Mouse (Mus musculus) layer of hippocampus, adult 2 months (tissue): ENCODE results near the gene Arih2. TPM values are rescaled to one million over a fixed set of nuclear protein-coding genes. Genes with fewer than 3 reads are reported as not detected.

Source experiments
- DNase-seq, 2 experiments: peaks; one replicate each; pipeline ENCODE4 v3.0.0; 2022; ENCODE audit warnings: low spot score in 2 of 2
- H3K27ac ChIP-seq: fragments of 200-600 bp; 2 replicates; pipeline ENCODE4 v1.8.1; 2022
- H3K4me3 ChIP-seq: fragments of 200-600 bp; 2 replicates; pipeline ENCODE4 v1.8.1; 2022; ENCODE audit warnings: mild to moderate bottlenecking
- CTCF ChIP-seq: fragments of 200-600 bp; conservative IDR thresholded peaks from 2 replicates; pipeline ENCODE4 v1.8.1; 2022; ENCODE audit warnings: antibody characterized with exemption, mild to moderate bottlenecking, moderate library complexity
- microRNA-seq, 2 experiments: library from miRNA; unstranded; fragments of <30 nt; microRNA quantifications; one replicate each; pipeline ENCODE4 v1.2.0; 2021
- total RNA-seq, 2 experiments: library from RNA; stranded (reverse); gene quantifications; 2 replicates each; pipeline ENCODE4 v1.2.3; 2021

Arih2 gene
- total RNA-seq, 2 experiments from 2014 or later, result 50.2 to 57.3 TPM

DNA sequence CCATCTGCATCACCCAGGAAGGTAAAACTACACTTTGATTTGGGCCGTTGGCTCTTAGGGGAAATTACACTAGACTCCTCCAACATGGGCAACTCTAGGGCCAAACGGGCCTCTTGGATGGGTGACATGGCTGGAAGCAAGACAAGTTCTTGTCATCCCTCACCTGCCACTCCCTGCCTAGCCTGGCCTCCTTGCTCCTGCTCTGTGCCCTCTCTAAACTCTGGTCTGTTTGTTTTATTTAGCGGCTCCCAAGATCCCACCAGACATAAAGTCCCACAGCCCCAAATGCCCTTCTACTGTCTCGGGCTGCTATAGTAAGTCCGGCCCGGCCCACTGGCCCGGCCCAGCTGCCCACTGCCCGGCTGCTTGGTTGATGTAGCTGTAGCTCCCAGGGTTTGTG, 85.5 kb downstream of the Arih2 start:
- Histone ChIP-seq H3K4me3 (no peak overlapping the region), H3K27ac (no peak overlapping the region)
- no peak for TF ChIP-seq CTCF
- no peak for DNase-seq

DNA sequence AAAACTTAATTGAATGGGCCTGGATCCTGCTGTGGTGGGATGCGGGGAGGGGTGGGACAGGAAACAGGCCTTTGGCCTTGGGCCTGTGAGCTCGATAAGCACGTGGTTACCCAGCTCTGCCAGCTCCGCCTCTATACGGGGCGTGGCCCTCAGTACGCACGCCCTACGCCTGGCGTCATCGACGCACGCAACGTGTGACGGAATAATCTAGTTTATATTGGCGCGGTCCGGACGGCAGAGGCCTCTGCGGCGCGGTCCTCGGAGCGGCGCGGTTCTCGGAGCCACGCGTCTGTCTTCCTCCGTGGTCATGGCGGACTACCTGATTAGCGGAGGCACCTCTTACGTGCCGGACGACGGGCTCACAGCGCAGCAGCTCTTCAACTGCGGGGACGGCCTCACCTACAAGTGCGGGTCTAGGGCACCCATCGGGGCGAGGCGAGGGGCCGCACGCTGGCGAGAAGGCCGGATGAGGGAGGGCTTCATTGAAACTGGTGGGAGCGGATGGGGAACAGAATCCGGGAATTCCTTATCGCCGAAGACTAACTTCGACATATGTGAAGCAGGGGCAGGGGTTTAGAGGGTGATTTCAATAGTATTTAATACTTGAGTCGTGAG, 88.9 kb downstream of the Arih2 start, which contains the start of gene Impdh2:
Gene Impdh2, plus strand, starts transcription at position 60 of the 615 bp plus-strand sequence.
- TF ChIP-seq CTCF, result 0 out of 2 replicates have a peak, but pooled peaks have one; percentile 12
- DNase-seq, result peak; percentile 94 to 96
- Histone ChIP-seq H3K4me3 (peak within 1 kb of the TSS; percentile 59), H3K27ac (peak within 1 kb of the TSS; percentile 79)

DNA sequence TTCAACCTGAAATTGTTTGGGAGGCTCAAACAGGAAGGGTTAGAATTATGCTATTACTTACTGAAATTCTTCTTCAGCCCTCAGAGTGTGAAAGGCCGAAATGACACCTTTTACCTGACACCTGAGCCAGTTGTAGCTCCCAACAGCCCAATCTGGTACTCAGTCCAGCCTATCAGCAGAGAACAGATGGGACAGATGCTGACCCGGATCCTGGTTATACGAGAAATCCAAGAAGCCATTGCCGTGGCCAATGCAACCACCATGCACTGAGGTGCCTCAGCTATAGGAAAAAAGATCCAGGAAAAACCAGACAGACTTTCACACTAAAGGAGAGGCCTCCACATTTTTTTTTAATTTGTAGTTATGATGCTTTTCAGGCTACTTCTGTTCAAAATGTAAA, 90.0 kb downstream of the Arih2 start:
- no peak for TF ChIP-seq CTCF
- DNase-seq, result no peak

More for the DNA sequence above, 90.0 kb downstream of the Arih2 start:
- Histone ChIP-seq H3K4me3 (no peak overlapping the region), H3K27ac (no peak overlapping the region)

Small RNAs within 50 kb of the gene (microRNA-seq; reads per million reads assigned to microRNA genes)
- 0 reads per million in 2 experiments for gene Gm24083
- 0 reads per million in 2 experiments for gene Gm26298
- gene Mir191, result 0 reads per million in 2 experiments
- 750 to 917 reads per million in 2 experiments for gene Mir425

Other genes with a start within 250 kb of the Arih2 start
- gene Ccdc36, start 220.9 kb downstream of the Arih2 start, total RNA-seq, result under 1 TPM in 1 of 2 experiments, not detected in 1; 0.15 TPM
- gene BC048562, start 212.9 kb downstream of the Arih2 start, total RNA-seq, result not detected
- 10 to 100 TPM; 36.7 to 40.6 TPM for gene Ccdc71, start 188.9 kb downstream of the Arih2 start, total RNA-seq
- gene Klhdc8b, start 187.8 kb downstream of the Arih2 start, total RNA-seq, result 10 to 100 TPM; 16.7 to 19.6 TPM
- 10 to 100 TPM; 29.3 to 30.7 TPM for gene Lamb2, start 169.7 kb downstream of the Arih2 start, total RNA-seq
- gene Usp19, start 158.8 kb downstream of the Arih2 start, total RNA-seq, result 100 to 1,000 TPM; 154 TPM
- 10 to 100 TPM; 74.9 to 79.8 TPM for gene Qars, start 141.7 kb downstream of the Arih2 start, total RNA-seq
- gene Qrich1, start 132.6 kb downstream of the Arih2 start, total RNA-seq, result 100 to 1,000 TPM; 161 TPM
- gene Impdh2, start 89.1 kb downstream of the Arih2 start, total RNA-seq, result 10 to 100 TPM; 61.3 to 63.7 TPM
- gene Ndufaf3, start 82.0 kb downstream of the Arih2 start, total RNA-seq, result 10 to 100 TPM; 60.8 to 73.3 TPM
- 100 to 1,000 TPM; 110 to 111 TPM for gene Dalrd3, start 79.5 kb downstream of the Arih2 start, total RNA-seq
- 100 to 1,000 TPM; 119 to 129 TPM for gene Wdr6, start 70.6 kb downstream of the Arih2 start, total RNA-seq
- gene P4htm, start 51.7 kb downstream of the Arih2 start, total RNA-seq, result 100 to 1,000 TPM; 101 to 104 TPM
- gene Slc25a20, start 12.7 kb upstream of the Arih2 start, total RNA-seq, result 10 to 100 TPM; 14.4 to 14.8 TPM
- 10 to 100 TPM; 43.4 to 45.5 TPM for gene Prkar2a, start 39.9 kb upstream of the Arih2 start, total RNA-seq
- gene Ip6k2, start 134.4 kb upstream of the Arih2 start, total RNA-seq, result 100 to 1,000 TPM; 249 to 251 TPM
- gene Nckipsd, start 159.0 kb upstream of the Arih2 start, total RNA-seq, result 10 to 100 TPM; 68.8 to 71.3 TPM
- gene Celsr3, start 176.9 kb upstream of the Arih2 start, total RNA-seq, result 10 to 100 TPM; 66.4 to 79.6 TPM
- gene Slc26a6, start 203.9 kb upstream of the Arih2 start, total RNA-seq, result 10 to 100 TPM; 16.6 to 22.3 TPM